Mouse (Mus musculus): ENCODE measurements around the gene Slc25a41. TPM values are rescaled to one million over a fixed set of nuclear protein-coding genes. Genes with fewer than 3 reads are reported as not detected.

Slc25a41 gene
- polyA plus RNA-seq, 1 experiment: not detected

- no peak for TF ChIP-seq CTCF (IDR thresholded peaks at IDR 0.05; ENCODE audit: borderline replicate concordance, insufficient read depth, low read length)
- no peak for TF ChIP-seq POLR2A (IDR thresholded peaks at IDR 0.05; ENCODE audit: low read depth, low read length)
- no peaks in the 10 kb centered on the region for H3K4me1 ChIP-seq (ENCODE audit: control insufficient read depth, insufficient read depth, low read length)
- H3K27ac ChIP-seq (ENCODE audit: insufficient read depth, low read length): no peak overlapping the region
- no peak overlapping the region for H3K4me3 ChIP-seq (ENCODE audit: insufficient read depth, low read length)
Measured at GRCm38 (mm10) chr17:56985656-56986055, 55.8 kb downstream of the Slc25a41 start.

DNA sequence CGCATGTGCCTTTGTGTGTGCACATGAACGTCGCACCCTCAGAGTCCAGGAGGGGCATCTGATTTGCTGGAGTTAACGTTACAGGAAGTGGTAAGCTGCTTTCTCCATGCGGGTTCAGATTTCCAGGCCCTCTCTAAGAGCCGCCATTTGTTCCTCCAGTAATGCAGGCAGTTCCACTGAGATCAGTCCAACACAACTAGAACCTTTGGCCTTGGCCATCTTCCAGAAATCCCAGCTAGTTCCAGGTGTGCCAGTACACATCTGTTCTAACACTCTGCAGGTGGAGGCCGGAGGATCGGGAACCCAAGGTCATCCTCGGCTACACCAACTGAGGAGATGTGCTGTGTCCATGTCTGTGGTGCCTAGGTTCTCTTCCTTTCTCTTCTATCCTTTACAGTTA lies 56.6 kb downstream of the Slc25a41 start:
- H3K4me3 ChIP-seq (ENCODE audit: insufficient read depth, low read length): no peak overlapping the region
- H3K4me1 ChIP-seq (ENCODE audit: control insufficient read depth, insufficient read depth, low read length): no peaks in the 10 kb centered on the region
- TF ChIP-seq CTCF (IDR thresholded peaks at IDR 0.05; ENCODE audit: borderline replicate concordance, insufficient read depth, low read length) (no peak), POLR2A (IDR thresholded peaks at IDR 0.05; ENCODE audit: low read depth, low read length) (no peak)
- H3K27ac ChIP-seq (ENCODE audit: insufficient read depth, low read length): no peak overlapping the region

Other genes starting within 250 kb of the Slc25a41 start
- gene Rfx2, start 210.6 kb downstream of the Slc25a41 start, polyA plus RNA-seq (2011; ENCODE audit: insufficient read length, low read depth, missing spikeins): 0.70 and 0.86 TPM in 2 replicates
- not detected in 2 replicates for gene Acsbg2, start 167.2 kb downstream of the Slc25a41 start, polyA plus RNA-seq (2011; ENCODE audit: insufficient read length, low read depth, missing spikeins)
- not detected in 2 replicates for gene 1700061G19Rik, start 166.2 kb downstream of the Slc25a41 start, polyA plus RNA-seq (2011; ENCODE audit: insufficient read length, low read depth, missing spikeins)
- gene Mllt1, start 106.2 kb downstream of the Slc25a41 start, polyA plus RNA-seq (2011; ENCODE audit: insufficient read length, low read depth, missing spikeins): 32.8 and 33.6 TPM in 2 replicates
- not detected in 2 replicates for gene Acer1, start 59.5 kb downstream of the Slc25a41 start, polyA plus RNA-seq (2011; ENCODE audit: insufficient read length, low read depth, missing spikeins)
- 46.5 and 49.5 TPM in 2 replicates for gene Clpp, start 51.3 kb downstream of the Slc25a41 start, polyA plus RNA-seq (2011; ENCODE audit: insufficient read length, low read depth, missing spikeins)
- gene Alkbh7, start 44.3 kb downstream of the Slc25a41 start, polyA plus RNA-seq (2011; ENCODE audit: insufficient read length, low read depth, missing spikeins): 8.2 and 8.6 TPM in 2 replicates
- not detected in 2 replicates for gene Pspn, start 41.6 kb downstream of the Slc25a41 start, polyA plus RNA-seq (2011; ENCODE audit: insufficient read length, low read depth, missing spikeins)
- 49.7 and 62.1 TPM in 2 replicates for gene Gtf2f1, start 30.4 kb downstream of the Slc25a41 start, polyA plus RNA-seq (2011; ENCODE audit: insufficient read length, low read depth, missing spikeins)
- gene Gm17949, start 30.2 kb downstream of the Slc25a41 start, polyA plus RNA-seq (2011; ENCODE audit: insufficient read length, low read depth, missing spikeins): not detected in 2 replicates
- gene Khsrp, start 10.1 kb downstream of the Slc25a41 start, polyA plus RNA-seq (2011; ENCODE audit: insufficient read length, low read depth, missing spikeins): 77.2 and 82.4 TPM in 2 replicates
- not detected in 2 replicates for gene Crb3, start 17.5 kb upstream of the Slc25a41 start, polyA plus RNA-seq (2011; ENCODE audit: insufficient read length, low read depth, missing spikeins)
- gene Slc25a23, start 18.2 kb upstream of the Slc25a41 start, polyA plus RNA-seq (2011; ENCODE audit: insufficient read length, low read depth, missing spikeins): 8.4 and 10.4 TPM in 2 replicates
- gene Dennd1c, start 36.9 kb upstream of the Slc25a41 start, polyA plus RNA-seq (2011; ENCODE audit: insufficient read length, low read depth, missing spikeins): 0.40 TPM in 1 of 2 replicates, not detected in the other
- gene Tubb4a, start 46.1 kb upstream of the Slc25a41 start, polyA plus RNA-seq (2011; ENCODE audit: insufficient read length, low read depth, missing spikeins): 0.95 and 1.7 TPM in 2 replicates
- 4.3 and 6.3 TPM in 2 replicates for gene Tnfsf9, start 63.7 kb upstream of the Slc25a41 start, polyA plus RNA-seq (2011; ENCODE audit: insufficient read length, low read depth, missing spikeins)
- gene Cd70, start 108.1 kb upstream of the Slc25a41 start, polyA plus RNA-seq (2011; ENCODE audit: insufficient read length, low read depth, missing spikeins): not detected in 2 replicates
- not detected in 2 replicates for gene Tnfsf14, start 152.5 kb upstream of the Slc25a41 start, polyA plus RNA-seq (2011; ENCODE audit: insufficient read length, low read depth, missing spikeins)
- 3.9 TPM in 2 replicates for gene C3, start 186.5 kb upstream of the Slc25a41 start, polyA plus RNA-seq (2011; ENCODE audit: insufficient read length, low read depth, missing spikeins)
- gene Gpr108, start 206.8 kb upstream of the Slc25a41 start, polyA plus RNA-seq (2011; ENCODE audit: insufficient read length, low read depth, missing spikeins): 33.5 and 33.9 TPM in 2 replicates
- 58.8 and 61.3 TPM in 2 replicates for gene Trip10, start 207.8 kb upstream of the Slc25a41 start, polyA plus RNA-seq (2011; ENCODE audit: insufficient read length, low read depth, missing spikeins)
- gene Vav1, start 237.4 kb upstream of the Slc25a41 start, polyA plus RNA-seq (2011; ENCODE audit: insufficient read length, low read depth, missing spikeins): 0.79 TPM in 1 of 2 replicates, not detected in the other